Mouse (Mus musculus): Measurements from ENCODE around the gene Prcd. TPM values are rescaled to one million over a fixed set of nuclear protein-coding genes. Genes with fewer than 3 reads are reported as not detected.
"Not testable (repeated sequence)": the region's sequence is repeated elsewhere in the genome, so short reads cannot be mapped to it uniquely, and the experiment has no call there.

Gene Prcd
- 10.9 and 16.4 TPM in 2 replicates for polyA plus RNA-seq (2015; fragmentation: Nextera tagmentation; extraction: Ambion mirVana)

- Histone ChIP-seq H3K27ac (ENCODE audit: low read length) (peak within 1 kb of the TSS; percentile 32; the same call in 1 of the 2 replicates), H3K36me3 (ENCODE audit: insufficient read depth, low read length) (no peaks in the 10 kb centered on the region), H3K4me1 (ENCODE audit: insufficient read depth, low read depth, low read length) (peaks cover 9% of the 10 kb centered on the region; the same call in 1 of the 2 replicates), H3K4me2 (replicated peaks; ENCODE audit: low read depth, low read length) (peak within 1 kb of the TSS; percentile 95), H3K9ac (replicated peaks; ENCODE audit: low read depth) (peak within 1 kb of the TSS; percentile 52), H3K4me3 (ENCODE audit: low read depth, low read length) (peak within 1 kb of the TSS; percentile 50), H3K27me3 (replicated peaks; ENCODE audit: insufficient read depth, low read length) (no peaks in the 10 kb centered on the region; the same call in none of the 2 replicates), H3K9me3 (ENCODE audit: low read length) (no peaks in the 10 kb centered on the region)
- WGBS = 6% methylated on average over 10 of the region's 10 CpGs
- TF ChIP-seq CTCF (IDR thresholded peaks at IDR 0.05) (no peak), EP300 (IDR thresholded peaks at IDR 0.05) (no peak)
- DNase-seq (ENCODE audit: low spot score) (no peak), ATAC-seq (no peak)
These were observed at the start of gene Prcd for GRCm38 (mm10) chr11:116653234-116653633. Gene Prcd (plus strand): TSS chr11:116653534.

GRCm38 (mm10) chr11:116604097-116604496 is 49.2 kb upstream of the Prcd start:
- ATAC-seq = no peak
- TF ChIP-seq CTCF (IDR thresholded peaks at IDR 0.05) (no peak), EP300 (IDR thresholded peaks at IDR 0.05) (no peak)
- 88% methylated on average over 12 of the region's 12 CpGs for WGBS
- Histone ChIP-seq H3K4me1 (ENCODE audit: insufficient read depth, low read depth, low read length) (no peaks in the 10 kb centered on the region), H3K9me3 (ENCODE audit: low read length) (no peaks in the 10 kb centered on the region), H3K4me3 (ENCODE audit: low read depth, low read length) (no peak overlapping the region), H3K27ac (ENCODE audit: low read length) (no peak overlapping the region), H3K4me2 (replicated peaks; ENCODE audit: low read depth, low read length) (no peak overlapping the region), H3K9ac (replicated peaks; ENCODE audit: low read depth) (no peak overlapping the region), H3K27me3 (replicated peaks; ENCODE audit: insufficient read depth, low read length) (no peaks in the 10 kb centered on the region), H3K36me3 (ENCODE audit: insufficient read depth, low read length) (peaks cover 67% of the 10 kb centered on the region)
- no peak for DNase-seq (ENCODE audit: low spot score)

- no peak for DNase-seq (ENCODE audit: low spot score)
- Histone ChIP-seq H3K36me3 (ENCODE audit: insufficient read depth, low read length) (peaks cover 43% of the 10 kb centered on the region), H3K4me2 (replicated peaks; ENCODE audit: low read depth, low read length) (no peak overlapping the region), H3K9ac (replicated peaks; ENCODE audit: low read depth) (no peak overlapping the region), H3K4me1 (ENCODE audit: insufficient read depth, low read depth, low read length) (no peaks in the 10 kb centered on the region), H3K4me3 (ENCODE audit: low read depth, low read length) (no peak overlapping the region), H3K9me3 (ENCODE audit: low read length) (no peaks in the 10 kb centered on the region), H3K27me3 (replicated peaks; ENCODE audit: insufficient read depth, low read length) (no peaks in the 10 kb centered on the region), H3K27ac (ENCODE audit: low read length) (no peak overlapping the region)
- no peak for ATAC-seq
- WGBS = 96% methylated on average over 3 of the region's 3 CpGs
- no peak for TF ChIP-seq EP300 (IDR thresholded peaks at IDR 0.05)
- TF ChIP-seq CTCF (IDR thresholded peaks at IDR 0.05) = no peak
These were observed 45.6 kb upstream of the Prcd start for GRCm38 (mm10) chr11:116607717-116608116.

DNA sequence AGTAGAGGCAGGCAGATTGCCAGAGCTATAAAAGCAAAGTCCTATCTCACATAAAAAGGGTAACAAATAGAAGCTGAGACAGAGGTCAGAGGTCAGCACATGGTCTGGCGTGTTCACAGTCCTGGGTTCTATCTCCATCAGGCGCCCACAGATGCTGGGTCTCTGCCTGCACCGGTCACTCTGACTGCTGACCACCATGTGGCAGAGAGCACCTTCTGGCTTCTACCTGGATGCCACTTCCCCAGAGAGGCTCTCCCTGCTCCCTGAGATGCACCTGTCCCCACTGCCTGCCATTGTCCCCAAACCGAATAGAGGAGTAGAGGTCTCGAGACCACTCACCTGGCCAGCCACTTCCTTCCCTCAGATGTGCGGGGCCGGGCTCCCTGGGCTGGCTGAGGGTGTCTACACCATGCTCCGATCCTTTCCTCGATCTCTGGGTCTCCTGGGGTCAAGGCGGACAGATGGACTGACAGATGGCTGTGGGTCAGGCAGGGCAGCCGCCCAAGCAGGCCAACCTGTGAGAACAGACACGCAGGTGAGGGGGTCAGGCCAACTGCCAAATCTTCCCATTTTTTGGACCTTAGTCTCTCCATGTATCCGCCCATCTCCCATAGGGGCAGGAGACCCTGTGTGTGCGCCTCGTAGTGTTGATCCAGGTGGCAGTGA is 43.2 kb upstream of the Prcd start:
- no peak for ATAC-seq
- Histone ChIP-seq H3K9me3 (ENCODE audit: low read length) (no peaks in the 10 kb centered on the region), H3K27me3 (replicated peaks; ENCODE audit: insufficient read depth, low read length) (no peaks in the 10 kb centered on the region), H3K4me2 (replicated peaks; ENCODE audit: low read depth, low read length) (no peak overlapping the region), H3K4me3 (ENCODE audit: low read depth, low read length) (no peak overlapping the region), H3K27ac (ENCODE audit: low read length) (no peak overlapping the region), H3K9ac (replicated peaks; ENCODE audit: low read depth) (no peak overlapping the region), H3K36me3 (ENCODE audit: insufficient read depth, low read length) (peaks cover 20% of the 10 kb centered on the region), H3K4me1 (ENCODE audit: insufficient read depth, low read depth, low read length) (peaks cover 3% of the 10 kb centered on the region; the same call in 1 of the 2 replicates)
- TF ChIP-seq EP300 (IDR thresholded peaks at IDR 0.05) (no peak), CTCF (IDR thresholded peaks at IDR 0.05) (no peak)
- 82% methylated on average over 15 of the region's 15 CpGs for WGBS
- DNase-seq (ENCODE audit: low spot score) = no peak

- H3K4me3 ChIP-seq (ENCODE audit: low read depth, low read length); H3K9me3 ChIP-seq (ENCODE audit: low read length); DNase-seq (ENCODE audit: low spot score); H3K4me2 ChIP-seq (replicated peaks; ENCODE audit: low read depth, low read length); H3K27me3 ChIP-seq (replicated peaks; ENCODE audit: insufficient read depth, low read length); H3K27ac ChIP-seq (ENCODE audit: low read length); H3K9ac ChIP-seq (replicated peaks; ENCODE audit: low read depth); H3K36me3 ChIP-seq (ENCODE audit: insufficient read depth, low read length); ATAC-seq: not testable (repeated sequence)
- peaks cover 11% of the 10 kb centered on the region; the same call in 1 of the 2 replicates for H3K4me1 ChIP-seq (ENCODE audit: insufficient read depth, low read depth, low read length)
- 85% methylated on average over 9 of the region's 9 CpGs for WGBS
These were observed 42.2 kb upstream of the Prcd start for GRCm38 (mm10) chr11:116611168-116611567.

- Histone ChIP-seq H3K4me1 (ENCODE audit: insufficient read depth, low read depth, low read length) (peaks cover 18% of the 10 kb centered on the region; the same call in 1 of the 2 replicates), H3K4me3 (ENCODE audit: low read depth, low read length) (no peak overlapping the region), H3K9ac (replicated peaks; ENCODE audit: low read depth) (no peak overlapping the region), H3K36me3 (ENCODE audit: insufficient read depth, low read length) (peaks cover 5% of the 10 kb centered on the region), H3K27ac (ENCODE audit: low read length) (no peak overlapping the region), H3K9me3 (ENCODE audit: low read length) (no peaks in the 10 kb centered on the region), H3K27me3 (replicated peaks; ENCODE audit: insufficient read depth, low read length) (no peaks in the 10 kb centered on the region), H3K4me2 (replicated peaks; ENCODE audit: low read depth, low read length) (no peak overlapping the region)
- ATAC-seq (no peak), DNase-seq (ENCODE audit: low spot score) (no peak)
- WGBS = 81% methylated on average over 9 of the region's 9 CpGs
- TF ChIP-seq CTCF (IDR thresholded peaks at IDR 0.05) = no peak
- no peak for TF ChIP-seq EP300 (IDR thresholded peaks at IDR 0.05)
These were observed 41.5 kb upstream of the Prcd start for GRCm38 (mm10) chr11:116611883-116612282.
